Mouse (Mus musculus): ENCODE measurements around the gene Gas1.

GRCm38 (mm10) chr13:60125501-60126305 is 51.5 kb downstream of the Gas1 start:
- TF ChIP-seq POLR2A (IDR thresholded peaks at IDR 0.05; ENCODE audit: borderline replicate concordance, low read depth, low read length) (no peak), CTCF (IDR thresholded peaks at IDR 0.05; ENCODE audit: low read depth, low read length) (no peak)
